In genomic region chr19:37647994-37648393, GRCm38 (mm10) we compare ENCODE assay signal across 17 mouse cellular contexts. TPM values are rescaled to one million over a fixed set of nuclear protein-coding genes. Genes with fewer than 3 reads are reported as not detected.
DNase-seq lines count a peak whose midpoint lies in the region; ATAC-seq and TF ChIP-seq lines count a peak whose summit lies in the region.
"Had no signal": no experiment of that assay in that cellular context is flagged by ENCODE, and none has a peak within 500 bp of the region (broad histone marks: within the 10 kb centered on the region; RNA-seq: fewer than 3 reads in every experiment).

No protein-coding gene starts in this region.

- WGBS in forebrain, postnatal 0 days = 46% methylated on average over 2 of the region's 2 CpGs
- WGBS in forebrain, embryonic 11.5 days = 44% methylated on average over 2 of the region's 2 CpGs

- dilution Hi-C loops in CH12.LX (cut with MboI; ENCODE audit: extremely low pct_ligation_motif_present, extremely low pct_unique_long_range_greater_than_20kb, low sequenced_read_pairs) = no loop called here

- in situ Hi-C loops in CH12.LX (cut with MboI; ENCODE audit: low pct_ligation_motif_present, low pct_unique_long_range_greater_than_20kb, low sequenced_read_pairs) = no loop called here

- no peaks in the 10 kb centered on the region for H3K79me2 ChIP-seq in CH12.LX (replicated peaks; ENCODE audit: control insufficient read depth, extremely low read depth, insufficient read depth, poor library complexity, severe bottlenecking)

- TF ChIP-seq CTCF in forebrain, postnatal 0 days (IDR thresholded peaks at IDR 0.05; ENCODE audit: low read depth) = peak; percentile 51
- peak; percentile 46 for TF ChIP-seq CTCF in left cerebral cortex, adult 2 months (IDR thresholded peaks at IDR 0.05)
- peak in 1 of 2 experiments; percentile 45; a peak in 2 of 4 replicates for TF ChIP-seq CTCF in CH12.LX (conservative IDR thresholded peaks at IDR 0.05 in 1 of 2, IDR thresholded peaks at IDR 0.05 in 1 of 2; ENCODE audit: low read depth in 2 of 2, low read length in 2 of 2)

- H3K4me1 ChIP-seq in forebrain, postnatal 0 days (ENCODE audit: insufficient read depth) = no peaks in the 10 kb centered on the region
- no peaks in the 10 kb centered on the region for H3K4me1 ChIP-seq in forebrain, embryonic 11.5 days (replicated peaks; ENCODE audit: control insufficient read depth, insufficient read depth, low read length)
- peaks cover 0 to 5% of the 10 kb centered on the region in 2 experiments; a peak in 1 of 4 replicates for H3K4me1 ChIP-seq in CH12.LX (ENCODE audit: control insufficient read depth in 1 of 2, insufficient read depth in 2 of 2)
- H3K4me1 ChIP-seq: heart, embryonic 13.5 days; neural tube, embryonic 12.5 days had no signal

- TF ChIP-seq POLR2A in CH12.LX (IDR thresholded peaks at IDR 0.05; ENCODE audit: low read depth, low read length) = no peak

- H3K9me3 ChIP-seq in forebrain, postnatal 0 days (ENCODE audit: low read length) = no peaks in the 10 kb centered on the region
- H3K9me3 ChIP-seq in forebrain, embryonic 11.5 days (ENCODE audit: control insufficient read depth, low read length) = no peaks in the 10 kb centered on the region
- no peaks in the 10 kb centered on the region for H3K9me3 ChIP-seq in CH12.LX (replicated peaks; ENCODE audit: low read length)
- H3K9me3 ChIP-seq: heart, embryonic 13.5 days; midbrain, embryonic 12.5 days; neural tube, embryonic 12.5 days had no signal

- H3K4me3 ChIP-seq in forebrain, postnatal 0 days (ENCODE audit: low read depth, low read length) = no peak overlapping the region
- no peak overlapping the region for H3K4me3 ChIP-seq in forebrain, embryonic 11.5 days (ENCODE audit: low read depth, low read length)
- no peak overlapping the region for H3K4me3 ChIP-seq in left cerebral cortex, adult 2 months
- H3K4me3 ChIP-seq in CH12.LX (replicated peaks in 1 of 3; ENCODE audit: low read depth in 2 of 3, low read length in 2 of 3, poor library complexity in 1 of 3) = no peak overlapping the region
- H3K4me3 ChIP-seq: heart, embryonic 13.5 days; midbrain, embryonic 12.5 days; neural tube, embryonic 12.5 days had no signal

- no peak overlapping the region for H3K4me2 ChIP-seq in forebrain, postnatal 0 days (ENCODE audit: low read depth)
- H3K4me2 ChIP-seq in forebrain, embryonic 11.5 days (ENCODE audit: low read depth, low read length, severe bottlenecking) = no peak overlapping the region
- H3K4me2 ChIP-seq in CH12.LX (ENCODE audit: insufficient read depth, low read depth, poor library complexity, severe bottlenecking) = no peak overlapping the region
- H3K4me2 ChIP-seq: heart, embryonic 13.5 days; midbrain, embryonic 12.5 days; neural tube, embryonic 12.5 days had no signal

- DNase-seq in forebrain, postnatal 0 days = peak; percentile 21
- no peak for DNase-seq in forebrain, embryonic 11.5 days (ENCODE audit: low spot score)
- no peak for DNase-seq in left cerebral cortex, adult 2 months (ENCODE audit: extremely low spot score in 1 of 2, low spot score in 2 of 2)
- DNase-seq in left cerebral cortex, postnatal 4 days = no peak
- no peak for DNase-seq in CH12.LX (ENCODE audit: extremely low read depth)
- peak; percentile 74 for DNase-seq in embryo, embryonic 10 days (ENCODE audit: low spot score)
- DNase-seq in thymus, postnatal 10 days (ENCODE audit: low spot score in 2 of 2) = no peak
- no peak for DNase-seq in kidney, postnatal 10 days
- DNase-seq: B cell, adult 2 months; gastrocnemius, postnatal 10 days; right cerebral cortex, adult 18-20 months had no signal

- H3K27me3 ChIP-seq in forebrain, postnatal 0 days (ENCODE audit: insufficient read depth, low read length) = no peaks in the 10 kb centered on the region
- H3K27me3 ChIP-seq in forebrain, embryonic 11.5 days (ENCODE audit: control insufficient read depth, insufficient read depth, low read length) = no peaks in the 10 kb centered on the region
- no peaks in the 10 kb centered on the region for H3K27me3 ChIP-seq in CH12.LX (replicated peaks)
- H3K27me3 ChIP-seq: heart, embryonic 13.5 days; neural tube, embryonic 12.5 days had no signal

- no peak overlapping the region for H3K9ac ChIP-seq in forebrain, postnatal 0 days
- no peak overlapping the region for H3K9ac ChIP-seq in forebrain, embryonic 11.5 days (ENCODE audit: low read length)
- no peak overlapping the region for H3K9ac ChIP-seq in CH12.LX (ENCODE audit: insufficient read depth, low read depth)
- H3K9ac ChIP-seq: heart, embryonic 13.5 days; midbrain, embryonic 12.5 days; neural tube, embryonic 12.5 days had no signal

- no peak overlapping the region for H3K27ac ChIP-seq in forebrain, postnatal 0 days (ENCODE audit: low read depth, low read length)
- H3K27ac ChIP-seq in forebrain, embryonic 11.5 days (ENCODE audit: low read depth, low read length) = no peak overlapping the region
- no peak overlapping the region for H3K27ac ChIP-seq in left cerebral cortex, adult 2 months
- H3K27ac ChIP-seq in CH12.LX (ENCODE audit: insufficient read depth, low read depth) = no peak overlapping the region
- H3K27ac ChIP-seq: heart, embryonic 13.5 days; midbrain, embryonic 12.5 days; neural tube, embryonic 12.5 days had no signal

- no peaks in the 10 kb centered on the region for H3K36me3 ChIP-seq in forebrain, postnatal 0 days (ENCODE audit: insufficient read depth)
- no peaks in the 10 kb centered on the region for H3K36me3 ChIP-seq in forebrain, embryonic 11.5 days (ENCODE audit: control insufficient read depth, insufficient read depth, low read length)
- H3K36me3 ChIP-seq in CH12.LX (replicated peaks in 1 of 2; ENCODE audit: control insufficient read depth in 1 of 2, insufficient read depth in 1 of 2, low read length in 1 of 2) = peaks cover 0 to 6% of the 10 kb centered on the region in 2 experiments
- H3K36me3 ChIP-seq: heart, embryonic 13.5 days; midbrain, embryonic 12.5 days; neural tube, embryonic 12.5 days had no signal

- intact Hi-C loops in left cerebral cortex, adult 2 months (cut with DNase I) = no loop called here
- intact Hi-C loops in left cerebral cortex, postnatal 4 days (cut with DNase I) = no loop called here

- TF ChIP-seq RAD21 in CH12.LX (IDR thresholded peaks at IDR 0.05; ENCODE audit: low read depth, low read length) = peak; percentile 40

- no peak for TF ChIP-seq EP300 in CH12.LX (IDR thresholded peaks at IDR 0.05; ENCODE audit: low read length)

- no peak for ATAC-seq in forebrain, postnatal 0 days
- ATAC-seq in forebrain, embryonic 11.5 days (replicated peaks; ENCODE audit: low FRiP score) = no peak

TF ChIP-seq in CH12.LX, 34 proteins besides CTCF, POLR2A, EP300 and RAD21:
- TF ChIP-seq MYC (IDR thresholded peaks at IDR 0.05; ENCODE audit: low read depth, low read length) (no peak), SMC3 (IDR thresholded peaks at IDR 0.05; ENCODE audit: low read depth, low read length) (peak; percentile 25), MAX (IDR thresholded peaks at IDR 0.05; ENCODE audit: low read length) (no peak)

RNA-seq across cellular contexts. Expression of gene Cyp26c1, which starts 37.4 kb away (rescaled TPM):
- total RNA-seq in forebrain, postnatal 0 days (2014; rRNA removed) = not detected in 2 replicates
- polyA plus RNA-seq in forebrain, postnatal 0 days (2015; fragmentation: Nextera tagmentation; extraction: Ambion mirVana) = not detected in 2 replicates
- polyA plus RNA-seq in forebrain, embryonic 11.5 days (2014; fragmentation: Nextera tagmentation; extraction: Ambion mirVana) = 0.15 TPM in 1 of 2 replicates, not detected in the other
- under 1 TPM in 1 of 2 experiments, not detected in 1; 0.38 TPM for total RNA-seq in left cerebral cortex, adult 2 months (2021)
- total RNA-seq in left cerebral cortex, postnatal 4 days (2021) = under 1 TPM in 1 of 2 experiments, not detected in 1; 0.22 TPM
- total RNA-seq in CH12.LX (2012; rRNA removed) (0.08 TPM in 1 of 2 replicates, not detected in the other), CH12.LX (2014; rRNA removed) (not detected in 2 replicates)
- not detected in 2 replicates for polyA plus RNA-seq in CH12.LX (2012; ENCODE audit: insufficient read length, low read depth)
- polyA plus RNA-seq: heart, embryonic 13.5 days; lung, embryonic 16.5 days; midbrain, embryonic 12.5 days; neural tube, embryonic 12.5 days; thymus, postnatal 0 days had no signal

RNA-seq across cellular contexts. Expression of gene Cyp26a1, which starts 49.6 kb away (rescaled TPM):
- total RNA-seq in forebrain, postnatal 0 days (2014; rRNA removed) = not detected in 2 replicates
- 0.13 and 0.42 TPM in 2 replicates for polyA plus RNA-seq in forebrain, postnatal 0 days (2015; fragmentation: Nextera tagmentation; extraction: Ambion mirVana)
- 1.4 and 1.5 TPM in 2 replicates for polyA plus RNA-seq in forebrain, embryonic 11.5 days (2014; fragmentation: Nextera tagmentation; extraction: Ambion mirVana)
- under 1 TPM; 0.26 to 0.38 TPM for total RNA-seq in left cerebral cortex, adult 2 months (2021)
- total RNA-seq in left cerebral cortex, postnatal 4 days (2021) = under 1 TPM in 1 of 2 experiments, not detected in 1; 0.20 TPM
- total RNA-seq in CH12.LX (2012; rRNA removed) (0.17 TPM in 1 of 2 replicates, not detected in the other), CH12.LX (2014; rRNA removed) (not detected in 2 replicates)
- polyA plus RNA-seq in CH12.LX (2012; ENCODE audit: insufficient read length, low read depth) = not detected in 2 replicates
- polyA plus RNA-seq: large intestine, adult 2 months had no signal

Comparison
In these comparisons a context has a peak if more than half of its experiments do, and no peak if none do; other contexts are left out.
1. DNase-seq: peak in forebrain, postnatal 0 days (single experiment) and embryo, embryonic 10 days (single experiment); none in forebrain, embryonic 11.5 days (single experiment), left cerebral cortex, adult 2 months (0 of 2), left cerebral cortex, postnatal 4 days (single experiment), CH12.LX (single experiment), thymus, postnatal 10 days (0 of 2) and kidney, postnatal 10 days (single experiment).